Mouse (Mus musculus) C2C12 (cell line): ENCODE results near the gene Phb. TPM values are rescaled to one million over a fixed set of nuclear protein-coding genes. Genes with fewer than 3 reads are reported as not detected.
"Not testable (repeated sequence)": the region's sequence is repeated elsewhere in the genome, so short reads cannot be mapped to it uniquely, and the experiment has no call there.

Experiments
- H3K27me3 ChIP-seq: one replicate; pipeline ENCODE4 v1.6.1; 2011; ENCODE audit not compliant: control insufficient read depth, insufficient read depth, insufficient read length
- H3K36me3 ChIP-seq: one replicate; pipeline ENCODE4 v1.6.1; 2011; ENCODE audit not compliant: control insufficient read depth, insufficient read depth
- H3K4me3 ChIP-seq: one replicate; pipeline ENCODE4 v1.5.1; 2011; ENCODE audit warnings: mild to moderate bottlenecking, control low read depth; ENCODE audit not compliant: poor library complexity, insufficient read depth, severe bottlenecking
- H3K79me2 ChIP-seq: one replicate; pipeline ENCODE4 v1.6.1; 2011; ENCODE audit not compliant: control insufficient read depth, insufficient read depth
- H3K79me3 ChIP-seq: one replicate; pipeline ENCODE4 v1.6.1; 2011; ENCODE audit warnings: low read depth, control low read depth
- H3ac ChIP-seq: one replicate; pipeline ENCODE3; 2011; ENCODE audit warnings: low read depth; ENCODE audit not compliant: control insufficient read depth, insufficient read length
- CEBPB ChIP-seq: IDR thresholded peaks from one replicate; pipeline ENCODE4 v1.6.1; 2011; ENCODE audit warnings: low read depth, mild to moderate bottlenecking, control low read depth, moderate library complexity
- CTCF ChIP-seq: IDR thresholded peaks from one replicate; pipeline ENCODE4 v1.5.1; 2011; ENCODE audit not compliant: control insufficient read depth, insufficient read depth, insufficient read length
- FOSL1 ChIP-seq: IDR thresholded peaks from one replicate; pipeline ENCODE4 v1.8.0; 2011; ENCODE audit warnings: mild to moderate bottlenecking, low read length; ENCODE audit not compliant: poor library complexity, insufficient read depth, severe bottlenecking
- MAX ChIP-seq: IDR thresholded peaks from one replicate; pipeline ENCODE4 v1.6.1; 2011; ENCODE audit warnings: mild to moderate bottlenecking, control low read depth
- MYOD1 ChIP-seq: IDR thresholded peaks from one replicate; pipeline ENCODE4 v1.6.1; 2011; ENCODE audit warnings: low read depth; ENCODE audit not compliant: control insufficient read depth, insufficient read length
- MYOG ChIP-seq: IDR thresholded peaks from one replicate; pipeline ENCODE4 v1.6.1; 2011; ENCODE audit not compliant: control insufficient read depth, insufficient read length; ENCODE audit errors: extremely low read depth
- USF1 ChIP-seq: IDR thresholded peaks from one replicate; pipeline ENCODE4 v1.6.1; 2011; ENCODE audit warnings: low read depth, mild to moderate bottlenecking, control low read depth, moderate library complexity
- polyA plus RNA-seq: library from polyadenylated mRNA; unstranded; fragments of >200 nt; fragmentation: generic; extraction: Trizol; gene quantifications from one replicate; pipeline ENCODE4 v1.2.1, GENCODE M21; 2012; ENCODE audit warnings: missing spikeins

Phb gene
- polyA plus RNA-seq, 1 experiment: 396 TPM

GRCm38 (mm10) chr11:95650981-95651380, 15.8 kb upstream of the Phb start:
- no peak overlapping the region for H3ac ChIP-seq
- H3K79me3 ChIP-seq: no peaks in the 10 kb centered on the region
- H3K27me3 ChIP-seq: peaks cover 25% of the 10 kb centered on the region
- TF ChIP-seq MAX: no peak
- TF ChIP-seq CEBPB: no peak
- no peak for TF ChIP-seq FOSL1
- TF ChIP-seq CTCF: no peak
- no peak for TF ChIP-seq MYOD1
- TF ChIP-seq MYOG: no peak
- no peak for TF ChIP-seq USF1
- H3K4me3 ChIP-seq: no peak overlapping the region
- H3K36me3 ChIP-seq: no peaks in the 10 kb centered on the region
- no peaks in the 10 kb centered on the region for H3K79me2 ChIP-seq

- Histone ChIP-seq H3K79me2 (no peaks in the 10 kb centered on the region), H3ac (no peak overlapping the region), H3K36me3 (no peaks in the 10 kb centered on the region), H3K79me3 (no peaks in the 10 kb centered on the region), H3K27me3 (peaks cover 41% of the 10 kb centered on the region), H3K4me3 (no peak overlapping the region)
- TF ChIP-seq USF1: no peak
- TF ChIP-seq CEBPB: no peak
These were observed 9.3 kb upstream of the Phb start for GRCm38 (mm10) chr11:95657449-95657848.

GRCm38 (mm10) chr11:95667177-95667576, 420 bp downstream of the Phb start:
- Histone ChIP-seq H3K36me3 (peaks cover 36% of the 10 kb centered on the region), H3K27me3 (peaks cover 1% of the 10 kb centered on the region), H3K4me3 (peak overlapping the region; percentile 64), H3K79me3 (peaks cover 26% of the 10 kb centered on the region), H3ac (peak overlapping the region; percentile 87), H3K79me2 (peaks cover 40% of the 10 kb centered on the region)
- TF ChIP-seq MAX (no peak), MYOG (no peak)

- H3K4me3 ChIP-seq, H3ac ChIP-seq, H3K27me3 ChIP-seq: not testable (repeated sequence)
- Histone ChIP-seq H3K79me2 (peaks cover 41% of the 10 kb centered on the region), H3K36me3 (peaks cover 37% of the 10 kb centered on the region), H3K79me3 (peaks cover 26% of the 10 kb centered on the region)
These were observed 1.3 kb downstream of the Phb start for GRCm38 (mm10) chr11:95668086-95668485.

GRCm38 (mm10) chr11:95675498-95675897, 8.7 kb downstream of the Phb start:
- peaks cover 72% of the 10 kb centered on the region for H3K36me3 ChIP-seq
- H3K79me2 ChIP-seq: peaks cover 12% of the 10 kb centered on the region
- no peak overlapping the region for H3K4me3 ChIP-seq
- H3K79me3 ChIP-seq: no peaks in the 10 kb centered on the region
- no peak overlapping the region for H3ac ChIP-seq
- H3K27me3 ChIP-seq: no peaks in the 10 kb centered on the region
- TF ChIP-seq CEBPB: no peak
- no peak for TF ChIP-seq CTCF
- no peak for TF ChIP-seq FOSL1
- no peak for TF ChIP-seq USF1
- TF ChIP-seq MYOD1: no peak
- TF ChIP-seq MYOG: no peak
- no peak for TF ChIP-seq MAX

GRCm38 (mm10) chr11:95676307-95676706, 9.6 kb downstream of the Phb start:
- Histone ChIP-seq H3K79me3 (no peaks in the 10 kb centered on the region), H3K79me2 (peaks cover 8% of the 10 kb centered on the region), H3K4me3 (no peak overlapping the region), H3ac (no peak overlapping the region), H3K27me3 (no peaks in the 10 kb centered on the region), H3K36me3 (peaks cover 69% of the 10 kb centered on the region)
- TF ChIP-seq FOSL1 (no peak), MAX (no peak), USF1 (no peak), CTCF (no peak), MYOG (no peak), CEBPB (no peak), MYOD1 (no peak)
